Mouse (Mus musculus) megakaryocyte, embryonic 14.5 days (primary cell): ENCODE data around the gene Rph3al.

Source experiments
- FLI1 ChIP-seq: IDR thresholded peaks from 2 replicates; pipeline ENCODE4 v1.6.1; 2012; ENCODE audit warnings: low read length, inconsistent platforms, mixed read lengths
- GATA1 ChIP-seq: IDR thresholded peaks from 3 replicates; pipeline ENCODE4 v1.6.1; 2012; ENCODE audit warnings: mixed read lengths, low read length, inconsistent platforms, borderline replicate concordance

DNA sequence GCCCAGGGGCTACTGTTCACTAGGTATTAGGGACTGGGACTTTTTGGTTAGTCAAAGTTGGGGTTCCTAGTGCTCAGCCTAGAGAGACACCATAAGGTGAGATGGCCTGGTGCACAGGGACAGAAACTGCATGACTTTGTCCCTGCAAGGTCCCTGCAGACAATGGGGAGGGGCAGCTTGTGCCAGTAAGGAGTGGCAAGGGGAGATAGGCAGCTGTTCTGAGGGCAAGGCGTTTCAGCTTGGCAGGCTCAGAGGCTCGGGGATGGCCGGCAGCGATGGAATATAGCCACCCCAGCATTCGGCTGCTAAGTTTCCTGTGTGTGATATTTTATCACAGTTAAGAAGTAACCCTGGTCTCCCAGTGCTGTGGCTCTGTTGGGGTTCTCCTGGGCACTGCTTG, 154.4 kb downstream of the Rph3al start:
- TF ChIP-seq FLI1, result no peak
- no peak for TF ChIP-seq GATA1
